Mouse (Mus musculus) embryonic facial prominence, embryonic 15.5 days (tissue): ENCODE results near the gene Ptx4. TPM values are rescaled to one million over a fixed set of nuclear protein-coding genes. Genes with fewer than 3 reads are reported as not detected.

ENCODE experiments used
- ATAC-seq: fragments of 200-750 bp; cut with Nextera tagmentation; 2 replicates; pipeline ENCODE4 v1.8.0; 2017; ENCODE audit warnings: low read depth, moderate TSS enrichment; ENCODE audit not compliant: insufficient number of reproducible peaks, low FRiP score, low TSS enrichment
- H3K27ac ChIP-seq: fragments of 300-500 bp; sonication (generic); replicated peaks from 2 replicates; pipeline ENCODE4 v1.5.1; 2015; ENCODE audit warnings: mild to moderate bottlenecking, inconsistent platforms
- H3K27me3 ChIP-seq: fragments of 300-500 bp; sonication (generic); 2 replicates; pipeline ENCODE4 v1.6.1; 2015; ENCODE audit warnings: inconsistent platforms
- H3K36me3 ChIP-seq: fragments of 300-500 bp; sonication (generic); 2 replicates; pipeline ENCODE4 v1.6.1; 2015; ENCODE audit warnings: mild to moderate bottlenecking, inconsistent platforms
- H3K4me1 ChIP-seq: fragments of 300-500 bp; sonication (generic); 2 replicates; pipeline ENCODE4 v1.6.1; 2015; ENCODE audit warnings: inconsistent platforms
- H3K4me2 ChIP-seq: fragments of 300-500 bp; sonication (generic); replicated peaks from 2 replicates; pipeline ENCODE4 v1.6.1; 2015; ENCODE audit warnings: mild to moderate bottlenecking, inconsistent platforms
- H3K4me3 ChIP-seq: fragments of 300-500 bp; sonication (generic); replicated peaks from 2 replicates; pipeline ENCODE4 v1.5.1; 2015; ENCODE audit warnings: mild to moderate bottlenecking, inconsistent platforms
- H3K9ac ChIP-seq: fragments of 300-500 bp; sonication (generic); 2 replicates; pipeline ENCODE4 v1.6.1; 2015; ENCODE audit warnings: inconsistent platforms
- H3K9me3 ChIP-seq: fragments of 300-500 bp; sonication (generic); replicated peaks from 2 replicates; pipeline ENCODE4 v1.6.1; 2016; ENCODE audit warnings: inconsistent platforms
- WGBS: fragments of 180-500 bp; shearing (Covaris S2); methylation state at CpG from one replicate; pipeline ENCODE4 v1.1.7; 2015; 5-methylcytosine and 5-hydroxymethylcytosine counted together
- polyA plus RNA-seq: library from polyadenylated mRNA; unstranded; fragments of >200 nt; fragmentation: Nextera tagmentation; extraction: Ambion mirVana; gene quantifications from 2 replicates; pipeline ENCODE4 v1.2.1, GENCODE M21; 2015

The Ptx4 gene
- polyA plus RNA-seq, 1 experiment from 2014 or later, result 2.2 TPM

DNA sequence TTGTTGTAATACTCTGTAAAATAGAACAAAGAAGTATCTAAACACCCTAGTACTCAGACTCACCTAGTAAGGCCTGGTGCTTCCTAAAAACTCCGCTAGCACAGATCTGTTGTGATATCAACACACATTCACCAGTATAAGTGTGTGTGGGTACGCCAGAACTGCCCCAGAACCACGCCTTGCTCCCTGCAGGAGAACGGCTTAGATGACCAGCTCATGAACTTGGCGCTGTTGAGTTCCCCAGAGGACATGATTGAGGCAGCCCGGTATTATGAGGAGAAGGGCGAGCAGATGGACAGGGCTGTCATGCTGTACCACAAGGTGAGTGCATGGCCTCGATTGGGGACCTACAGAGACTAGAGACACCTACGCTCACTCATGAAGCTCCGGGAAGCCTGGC lies 30.1 kb upstream of the Ptx4 start:
- no peak overlapping the region for H3K4me2 ChIP-seq
- peaks cover 2% of the 10 kb centered on the region; the same call in 1 of the 2 replicates for H3K4me1 ChIP-seq
- no peaks in the 10 kb centered on the region for H3K27me3 ChIP-seq
- WGBS, result 88% methylated on average over 10 of the region's 10 CpGs
- no peaks in the 10 kb centered on the region for H3K9me3 ChIP-seq
- no peak overlapping the region for H3K27ac ChIP-seq
- H3K9ac ChIP-seq, result no peak overlapping the region
- ATAC-seq, result no peak
- no peak overlapping the region for H3K4me3 ChIP-seq
- H3K36me3 ChIP-seq, result peaks cover 48% of the 10 kb centered on the region

DNA sequence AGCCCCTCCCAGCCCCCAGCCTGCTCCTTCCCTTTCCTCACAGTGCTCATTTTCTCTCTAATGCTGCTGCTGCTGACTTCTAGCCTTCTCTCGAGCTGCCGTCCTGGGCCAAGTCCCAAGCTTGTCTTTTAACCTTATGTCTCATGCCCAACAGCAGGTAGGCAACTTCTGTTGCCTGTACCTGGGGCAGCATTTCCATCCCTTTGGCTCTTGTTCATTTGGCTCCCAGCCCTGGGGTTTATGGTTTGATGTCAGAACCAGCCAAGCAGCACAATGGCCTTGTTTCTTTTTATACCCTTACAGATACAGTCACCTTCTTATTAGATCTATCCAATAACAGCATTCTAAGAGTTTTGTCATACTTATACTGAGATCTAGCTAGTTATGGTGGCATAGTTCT lies 24.3 kb upstream of the Ptx4 start:
- Histone ChIP-seq H3K4me2 (no peak overlapping the region), H3K9me3 (no peaks in the 10 kb centered on the region), H3K4me3 (no peak overlapping the region), H3K4me1 (no peaks in the 10 kb centered on the region), H3K27ac (no peak overlapping the region), H3K36me3 (peaks cover 55% of the 10 kb centered on the region), H3K9ac (no peak overlapping the region), H3K27me3 (no peaks in the 10 kb centered on the region)
- 87% methylated on average over 2 of the region's 2 CpGs for WGBS
- ATAC-seq, result no peak

DNA sequence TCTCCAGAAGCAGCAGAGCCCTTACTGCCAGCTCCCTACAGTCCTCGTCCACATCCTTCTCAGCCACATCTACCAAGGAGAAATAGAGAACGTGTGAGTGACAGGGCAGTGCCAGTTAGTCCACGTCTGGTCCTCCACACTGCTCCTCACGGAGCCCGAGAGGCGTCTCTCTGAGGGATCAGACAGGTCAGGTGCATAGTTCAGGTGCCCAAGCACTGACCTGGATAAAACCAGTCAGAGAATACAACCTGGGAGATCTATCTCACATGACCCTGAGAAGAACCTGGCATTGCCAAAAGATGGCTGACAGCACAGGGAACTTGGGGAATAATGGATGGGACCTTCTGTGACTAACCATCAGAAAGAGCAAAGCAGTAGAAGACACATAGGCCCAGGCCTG lies 20.5 kb upstream of the Ptx4 start:
- H3K9ac ChIP-seq, result no peak overlapping the region
- no peak overlapping the region for H3K27ac ChIP-seq
- no peaks in the 10 kb centered on the region for H3K4me1 ChIP-seq
- H3K4me3 ChIP-seq, result no peak overlapping the region
- ATAC-seq, result no peak
- peaks cover 72% of the 10 kb centered on the region for H3K36me3 ChIP-seq
- 93% methylated on average over 6 of the region's 6 CpGs for WGBS
- H3K27me3 ChIP-seq, result no peaks in the 10 kb centered on the region
- H3K4me2 ChIP-seq, result no peak overlapping the region
- no peaks in the 10 kb centered on the region for H3K9me3 ChIP-seq

DNA sequence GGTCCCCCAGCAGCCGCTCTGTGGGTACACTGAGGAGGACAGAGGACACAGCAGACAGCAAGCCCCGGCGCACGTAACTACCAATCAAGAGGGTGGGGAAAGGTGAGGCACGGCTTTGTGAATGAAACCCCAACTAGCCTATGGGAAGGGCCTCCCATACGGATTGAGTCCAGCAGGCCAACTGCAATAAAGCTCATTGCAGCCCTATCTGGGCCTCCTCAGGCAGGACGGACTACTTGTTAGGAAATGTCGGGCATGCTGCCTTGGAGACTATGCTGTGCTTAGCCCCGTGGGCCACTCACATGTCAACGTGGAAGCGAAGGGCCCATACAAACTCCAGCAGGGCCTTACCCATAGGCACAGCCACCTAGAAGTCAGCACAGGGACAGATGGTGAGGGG lies 19.2 kb upstream of the Ptx4 start:
- H3K9ac ChIP-seq, result no peak overlapping the region
- no peaks in the 10 kb centered on the region for H3K9me3 ChIP-seq
- no peaks in the 10 kb centered on the region for H3K27me3 ChIP-seq
- H3K27ac ChIP-seq, result no peak overlapping the region
- H3K36me3 ChIP-seq, result peaks cover 85% of the 10 kb centered on the region
- ATAC-seq, result no peak
- H3K4me2 ChIP-seq, result no peak overlapping the region
- WGBS, result 88% methylated on average over 11 of the region's 11 CpGs
- H3K4me1 ChIP-seq, result no peaks in the 10 kb centered on the region
- no peak overlapping the region for H3K4me3 ChIP-seq

DNA sequence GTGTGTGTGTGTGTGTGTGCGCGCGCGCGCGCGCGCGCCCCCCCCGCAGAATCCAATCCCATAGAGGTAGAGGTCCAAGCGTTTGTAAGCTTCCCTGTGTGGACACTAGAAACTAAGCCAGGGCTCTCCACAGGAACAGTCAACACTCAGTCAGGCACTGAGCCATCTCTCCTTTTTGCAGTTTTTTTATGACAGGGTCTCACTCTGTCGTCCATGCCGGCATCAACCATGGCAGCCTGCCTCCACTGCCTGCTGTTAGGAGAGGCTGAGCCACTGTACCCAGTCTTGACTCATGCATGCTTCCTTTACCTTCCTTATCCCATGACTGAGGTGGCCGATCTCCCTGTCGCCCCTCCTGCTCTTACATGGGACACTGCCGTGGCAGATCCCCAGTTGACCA lies 12.8 kb upstream of the Ptx4 start:
- Histone ChIP-seq H3K9ac (no peak overlapping the region), H3K9me3 (no peaks in the 10 kb centered on the region), H3K27ac (no peak overlapping the region), H3K36me3 (peaks cover 86% of the 10 kb centered on the region), H3K4me3 (no peak overlapping the region), H3K4me1 (no peaks in the 10 kb centered on the region), H3K4me2 (no peak overlapping the region), H3K27me3 (no peaks in the 10 kb centered on the region)
- WGBS, result 95% methylated on average over 7 of the region's 16 CpGs
- ATAC-seq, result no peak

DNA sequence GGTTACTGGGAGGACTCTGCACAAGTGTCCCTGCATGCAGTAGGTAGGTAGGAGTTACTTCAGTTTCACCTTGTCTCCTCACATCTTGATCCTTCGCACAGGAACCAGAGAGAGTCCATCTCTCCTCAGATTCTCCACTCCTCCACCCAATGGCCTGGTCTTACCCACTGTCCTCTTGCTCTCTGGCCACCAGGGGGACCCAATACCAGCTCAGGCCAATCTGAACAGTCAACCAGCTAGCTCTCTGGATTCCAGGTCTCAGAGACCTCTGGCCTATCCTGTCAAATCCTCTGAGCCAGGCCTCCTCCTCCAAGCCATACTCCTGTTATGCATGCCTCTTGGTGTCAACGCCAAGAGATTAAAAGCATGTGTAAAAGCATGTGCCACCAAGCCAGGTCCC lies 11.0 kb upstream of the Ptx4 start:
- Histone ChIP-seq H3K9me3 (no peaks in the 10 kb centered on the region), H3K9ac (no peak overlapping the region), H3K36me3 (peaks cover 80% of the 10 kb centered on the region), H3K4me1 (peaks cover 2% of the 10 kb centered on the region), H3K27me3 (no peaks in the 10 kb centered on the region), H3K4me2 (no peak overlapping the region), H3K4me3 (no peak overlapping the region), H3K27ac (no peak overlapping the region)
- ATAC-seq, result no peak
- WGBS, result 80% methylated on average over 2 of the region's 2 CpGs

DNA sequence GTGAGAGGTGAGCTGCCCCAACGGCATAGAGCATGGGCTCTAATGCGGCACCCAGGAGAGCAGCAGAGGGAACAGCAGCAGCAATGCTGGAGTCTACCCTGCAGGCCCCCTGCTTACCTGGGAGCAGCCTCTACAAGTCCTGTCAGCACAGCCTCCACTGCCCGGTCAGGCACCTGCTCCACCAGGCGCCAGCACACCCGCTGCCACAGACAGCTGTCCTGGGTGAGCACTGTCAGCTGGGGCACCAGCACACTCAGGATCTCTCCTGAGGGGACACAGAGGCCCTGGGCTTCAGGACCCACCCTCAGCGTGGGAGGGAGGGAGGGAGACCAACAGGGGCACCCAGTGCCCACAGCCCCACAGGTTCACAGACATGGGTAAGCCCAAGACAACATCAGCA lies 10.0 kb upstream of the Ptx4 start:
- 88% methylated on average over 6 of the region's 6 CpGs for WGBS
- Histone ChIP-seq H3K4me3 (no peak overlapping the region), H3K9ac (no peak overlapping the region), H3K27ac (no peak overlapping the region), H3K4me2 (no peak overlapping the region), H3K36me3 (peaks cover 70% of the 10 kb centered on the region), H3K27me3 (no peaks in the 10 kb centered on the region), H3K9me3 (no peaks in the 10 kb centered on the region), H3K4me1 (peaks cover 7% of the 10 kb centered on the region)
- ATAC-seq, result no peak

DNA sequence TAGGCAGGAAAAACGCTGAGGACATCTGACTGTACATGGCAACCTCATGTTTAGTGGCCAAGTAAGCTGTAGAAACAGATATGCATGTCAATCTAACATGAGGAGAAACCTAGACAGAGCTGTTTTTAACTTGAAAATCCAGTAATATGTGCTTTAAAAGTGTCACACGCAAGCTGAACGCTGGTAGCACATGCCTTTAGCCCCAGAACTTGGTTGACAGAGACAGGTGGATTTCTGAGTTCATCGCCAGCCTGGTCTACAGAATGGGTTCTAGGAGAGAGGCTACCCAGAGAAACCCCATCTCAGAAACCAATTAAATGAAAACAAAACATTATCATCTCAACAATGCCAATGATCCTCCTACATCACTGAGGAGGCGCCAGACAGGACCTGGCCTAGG lies 9.3 kb upstream of the Ptx4 start:
- H3K36me3 ChIP-seq, result peaks cover 64% of the 10 kb centered on the region
- H3K4me3 ChIP-seq, result no peak overlapping the region
- no peak overlapping the region for H3K4me2 ChIP-seq
- no peak for ATAC-seq
- no peak overlapping the region for H3K9ac ChIP-seq
- peaks cover 11% of the 10 kb centered on the region for H3K4me1 ChIP-seq
- no peak overlapping the region for H3K27ac ChIP-seq
- no peaks in the 10 kb centered on the region for H3K27me3 ChIP-seq
- WGBS, result 93% methylated on average over 5 of the region's 5 CpGs
- H3K9me3 ChIP-seq, result no peaks in the 10 kb centered on the region

DNA sequence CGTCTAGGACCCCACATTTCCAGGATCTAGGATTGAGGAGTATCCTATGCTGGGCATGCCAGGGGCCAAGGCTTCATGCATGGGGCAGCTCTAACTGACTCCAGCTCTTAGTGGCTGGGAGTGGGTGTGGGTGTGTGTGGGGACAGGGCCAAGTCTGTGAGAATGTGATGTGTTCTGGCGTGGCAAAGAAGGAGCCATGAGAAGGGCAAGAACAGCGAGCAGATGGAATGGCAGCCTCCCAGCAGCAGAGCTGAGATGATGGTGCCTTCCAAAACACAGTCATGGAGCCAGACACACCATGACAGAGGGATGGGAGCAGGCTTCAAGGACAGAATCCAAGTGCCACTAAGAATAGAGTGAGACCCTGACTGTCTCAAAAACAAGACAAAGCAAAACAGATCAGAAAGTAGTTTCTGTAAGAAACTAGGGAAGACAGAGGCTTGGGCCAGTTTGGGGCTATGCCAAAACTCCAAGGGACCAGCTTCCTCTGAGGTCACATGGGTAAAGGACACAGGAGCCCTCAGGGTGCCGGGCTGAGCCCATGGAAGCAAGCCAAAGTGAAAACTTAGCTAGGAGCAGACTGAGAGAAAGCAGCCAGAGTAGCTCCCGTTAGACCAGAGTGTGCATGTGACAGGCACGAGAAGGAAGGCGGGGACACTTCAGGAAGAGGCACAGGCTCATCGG lies 8.7 kb upstream of the Ptx4 start:
- Histone ChIP-seq H3K36me3 (peaks cover 57% of the 10 kb centered on the region), H3K4me1 (peaks cover 14% of the 10 kb centered on the region), H3K27me3 (no peaks in the 10 kb centered on the region), H3K9ac (no peak overlapping the region), H3K27ac (no peak overlapping the region), H3K4me3 (no peak overlapping the region), H3K9me3 (no peaks in the 10 kb centered on the region), H3K4me2 (no peak overlapping the region)
- ATAC-seq, result no peak
- WGBS, result 78% methylated on average over 8 of the region's 8 CpGs

DNA sequence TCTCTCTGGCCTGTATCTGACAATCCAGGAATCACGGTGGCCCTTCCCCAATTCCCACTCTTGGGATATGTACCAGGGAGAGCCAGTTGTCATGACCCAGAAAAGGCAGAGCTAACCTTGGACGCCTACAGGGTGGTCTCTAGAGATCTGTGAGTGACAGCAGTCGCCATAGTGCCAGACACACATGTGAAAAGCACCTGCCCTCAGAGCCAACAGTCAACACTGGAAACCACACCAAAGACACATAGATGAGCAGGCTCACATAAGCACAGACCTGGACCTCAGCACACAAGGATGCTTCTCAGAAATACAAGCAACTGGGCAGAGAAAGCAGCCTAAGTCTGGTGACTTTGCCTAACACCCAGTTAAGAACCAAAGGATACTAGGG lies 8.1 kb upstream of the Ptx4 start:
- no peak for ATAC-seq
- WGBS, result 61% methylated on average over 3 of the region's 3 CpGs

DNA sequence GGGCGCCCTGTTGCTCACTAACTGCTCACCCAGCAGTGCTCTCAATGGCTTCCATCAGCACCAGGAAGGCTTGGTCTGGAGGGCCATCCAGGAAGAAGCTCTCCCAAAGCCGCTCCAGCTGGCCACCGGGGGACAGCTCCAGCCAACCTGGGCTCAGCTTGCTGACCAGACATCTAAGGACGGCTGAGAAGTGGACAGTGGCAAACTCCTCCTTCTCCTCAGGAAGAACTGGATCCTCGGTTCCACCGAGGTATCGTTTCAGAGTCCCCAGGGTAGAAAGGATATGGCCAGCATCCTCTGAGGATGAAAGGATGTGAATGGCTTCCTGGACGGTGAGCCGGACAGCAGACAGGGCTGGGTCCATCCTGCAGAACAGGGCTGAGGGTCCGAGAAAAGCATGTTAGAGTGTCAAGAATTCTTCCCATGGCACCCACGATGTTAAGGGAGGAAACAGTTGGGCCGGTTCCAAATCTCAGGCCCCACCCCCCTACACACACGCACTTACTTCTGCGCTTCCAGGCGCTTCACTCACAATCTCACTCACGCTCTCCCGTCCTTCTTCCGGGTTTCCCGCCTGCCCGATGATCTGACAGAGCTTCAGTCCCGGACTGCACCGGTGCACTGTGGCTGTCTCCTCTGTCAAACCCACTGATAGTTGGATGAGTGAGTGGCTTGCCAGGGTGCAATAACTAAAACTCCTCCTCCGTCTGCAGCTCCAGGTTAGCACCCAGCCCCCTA lies 5.5 kb upstream of the Ptx4 start:
- Histone ChIP-seq H3K4me1 (peaks cover 14% of the 10 kb centered on the region), H3K36me3 (peaks cover 29% of the 10 kb centered on the region), H3K9ac (peak overlapping the region; percentile 65), H3K4me3 (peak overlapping the region; percentile 67), H3K9me3 (no peaks in the 10 kb centered on the region), H3K27me3 (no peaks in the 10 kb centered on the region), H3K27ac (peak overlapping the region; percentile 95), H3K4me2 (peak overlapping the region; percentile 94)
- peak; percentile 53 for ATAC-seq
- WGBS, result 8% methylated on average over 23 of the region's 23 CpGs

More for the DNA sequence above, 8.1 kb upstream of the Ptx4 start:
- Histone ChIP-seq H3K4me1 (peaks cover 14% of the 10 kb centered on the region), H3K9ac (no peak overlapping the region), H3K36me3 (peaks cover 52% of the 10 kb centered on the region), H3K27me3 (no peaks in the 10 kb centered on the region), H3K27ac (no peak overlapping the region), H3K4me2 (no peak overlapping the region), H3K4me3 (no peak overlapping the region), H3K9me3 (no peaks in the 10 kb centered on the region)
